ENCODE assay signal across 8 mouse cellular contexts in genomic region chr1:118457256-118457882, GRCm38 (mm10).
A peak's percentile ranks its signal among the peaks of the same experiment; 100 is the strongest.
DNase-seq lines count a peak whose midpoint lies in the region; TF ChIP-seq lines count a peak whose summit lies in the region.

No protein-coding gene starts in this region.

- peaks cover 26% of the 10 kb centered on the region for H3K4me1 ChIP-seq in heart, adult 2 months (ENCODE audit: control insufficient read depth, insufficient read depth, low read length)
- H3K4me1 ChIP-seq in olfactory bulb, adult 2 months (ENCODE audit: control insufficient read depth, insufficient read depth, low read length) = peaks cover 16% of the 10 kb centered on the region

- intact Hi-C loops in heart, adult 2 months (cut with DNase I) = loop anchor here (5.0 kb wide), 2 partner anchors 120 to 135 kb away; partner anchors contain the start of gene Nifk

- H3K9ac ChIP-seq in heart, adult 2 months (ENCODE audit: low read depth, low read length) = peak overlapping the region; percentile 36

- no peaks in the 10 kb centered on the region for H3K27me3 ChIP-seq in heart, adult 2 months (ENCODE audit: control insufficient read depth, insufficient read depth, low read length)

- H3K79me2 ChIP-seq in heart, adult 2 months (replicated peaks; ENCODE audit: control insufficient read depth, insufficient read depth, low read length) = 0 out of 2 replicates have a peak, but pooled peaks cover 1% of the 10 kb centered on the region

- TF ChIP-seq POLR2A in heart, adult 2 months (IDR thresholded peaks at IDR 0.05; ENCODE audit: insufficient read depth, low read depth, low read length) = no peak
- no peak for TF ChIP-seq POLR2A in olfactory bulb, adult 2 months (IDR thresholded peaks at IDR 0.05; ENCODE audit: insufficient read depth, low read depth, low read length)

- DNase-seq in gastrocnemius, adult 18-20 months (ENCODE audit: low spot score) = peak; percentile 36
- DNase-seq in gastrocnemius, postnatal 10 days = no peak
- peak; percentile 45 for DNase-seq in NIH3T3 (ENCODE audit: low read depth)
- DNase-seq in heart, adult 2 months = no peak
- DNase-seq in layer of hippocampus, postnatal 14 days (ENCODE audit: low spot score in 2 of 2) = peak; percentile 32 to 65
- DNase-seq in ovary, postnatal 14 days (ENCODE audit: low spot score) = no peak
- no peak for DNase-seq in urinary bladder, adult 2 months (ENCODE audit: low spot score)

- peak overlapping the region; percentile 8; the same call in 1 of the 2 replicates for H3K4me3 ChIP-seq in heart, adult 2 months
- no peak overlapping the region for H3K4me3 ChIP-seq in olfactory bulb, adult 2 months (ENCODE audit: insufficient read depth, low read depth, low read length)

- H3K36me3 ChIP-seq in heart, adult 2 months (ENCODE audit: control insufficient read depth, insufficient read depth, low read length) = no peaks in the 10 kb centered on the region; the same call in 1 of the 2 replicates

- TF ChIP-seq EP300 in heart, adult 2 months (IDR thresholded peaks at IDR 0.05; ENCODE audit: insufficient read depth, low read depth, low read length) = no peak

- no peak for TF ChIP-seq CTCF in heart, adult 2 months (IDR thresholded peaks at IDR 0.05)
- no peak for TF ChIP-seq CTCF in olfactory bulb, adult 2 months (IDR thresholded peaks at IDR 0.05; ENCODE audit: insufficient read depth, low read depth, low read length)

- H3K27ac ChIP-seq in heart, adult 2 months = peak overlapping the region; percentile 40
- peak overlapping the region; percentile 49; the same call in 1 of the 2 replicates for H3K27ac ChIP-seq in olfactory bulb, adult 2 months (ENCODE audit: insufficient read depth, low read depth, low read length)

- 11% methylated on average over 11 of the region's 11 CpGs for WGBS in heart, adult 2 months
- 30% methylated on average over 11 of the region's 11 CpGs for WGBS in olfactory bulb, adult 2 months

Comparison
In these comparisons a context has a peak if more than half of its experiments do, and no peak if none do; other contexts are left out.
1. DNase-seq: peak in gastrocnemius, adult 18-20 months (single experiment), NIH3T3 (single experiment) and layer of hippocampus, postnatal 14 days (2 of 2); none in gastrocnemius, postnatal 10 days (single experiment), heart, adult 2 months (0 of 2), ovary, postnatal 14 days (single experiment) and urinary bladder, adult 2 months (single experiment).